Mouse (Mus musculus): ENCODE measurements at regions not wholly inside any gene's neighbourhood (a gene's known extent, or its start where the extent isn't known, plus 50 kb on each side); places are given as distances from the start of the nearest gene placed in this dataset.

- TF ChIP-seq CTCF (IDR thresholded peaks at IDR 0.05; ENCODE audit: extremely low read depth, insufficient read depth, insufficient read length, insufficient replicate concordance) (no peak), POLR2A (IDR thresholded peaks at IDR 0.05; ENCODE audit: low read depth, low read length) (no peak)
Measured at GRCm38 (mm10) chr1:90318502-90318901, 114.7 kb downstream of the Ackr3 start.
